Mouse (Mus musculus) thymus, postnatal 0 days (tissue): ENCODE results near the gene Zfp292. TPM values are rescaled to one million over a fixed set of nuclear protein-coding genes. Genes with fewer than 3 reads are reported as not detected.

Source experiments
- DNase-seq: peaks from one replicate; pipeline ENCODE4 v3.0.0-alpha.2; 2015; ENCODE audit warnings: low spot score
- polyA plus RNA-seq: library from polyadenylated mRNA; unstranded; fragments of >200 nt; fragmentation: Nextera tagmentation; extraction: Ambion mirVana; gene quantifications from 2 replicates; pipeline ENCODE4 v1.2.1, GENCODE M21; 2015

Zfp292 gene
- polyA plus RNA-seq, 1 experiment from 2014 or later: 20.7 TPM

GRCm38 (mm10) chr4:34883366-34884029 is 738 bp upstream of the Zfp292 start:
- DNase-seq: no peak

DNA sequence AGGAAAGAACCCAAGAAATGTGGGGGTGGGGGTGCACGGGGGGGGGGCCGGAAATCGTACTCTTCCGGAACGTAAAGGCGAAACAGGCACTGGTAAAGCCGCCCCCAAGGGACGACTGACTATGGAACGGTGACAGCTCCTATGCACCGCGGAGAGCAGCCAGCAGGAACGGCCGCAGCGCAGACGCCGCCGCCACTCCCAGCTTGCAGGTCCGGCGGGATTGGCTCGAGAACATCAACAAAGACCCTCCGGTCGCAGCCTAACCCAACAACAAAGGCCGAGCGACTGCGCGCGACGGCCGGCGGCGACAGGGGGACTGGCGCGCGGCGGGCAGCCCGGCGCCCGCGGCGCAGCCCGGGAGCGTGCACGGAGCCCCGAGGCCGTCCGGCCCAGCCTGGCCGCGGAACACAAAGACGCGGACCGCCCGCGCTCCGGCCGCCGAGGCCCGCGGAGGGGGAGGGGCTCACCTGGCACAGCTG is 430 bp downstream of the Zfp292 start:
- peak; percentile 61 for DNase-seq

DNA sequence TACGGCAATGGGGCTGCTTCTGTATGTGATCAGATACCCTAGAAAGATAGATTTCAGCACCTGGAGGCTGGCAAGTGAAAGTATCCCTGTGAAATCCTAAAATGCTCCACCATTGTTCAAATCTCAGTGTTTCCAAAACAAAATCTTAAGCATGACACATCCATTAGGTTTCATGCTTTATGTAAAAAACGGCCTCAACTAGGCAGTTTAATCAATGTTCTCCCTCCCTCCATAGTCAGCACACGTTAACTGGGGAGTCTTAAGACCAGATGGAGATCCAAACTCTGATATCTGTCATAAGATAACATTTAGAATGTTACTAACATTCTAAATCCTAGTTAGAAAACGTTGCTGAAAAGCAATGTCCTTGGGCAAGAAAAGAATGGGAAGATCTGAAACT is 909 bp downstream of the Zfp292 start:
- DNase-seq: no peak

- DNase-seq: no peak
These were observed 1.7 kb downstream of the Zfp292 start for GRCm38 (mm10) chr4:34880921-34881650.

GRCm38 (mm10) chr4:34874234-34874633 is 8.5 kb downstream of the Zfp292 start:
- no peak for DNase-seq

- no peak for DNase-seq
These were observed 9.8 kb downstream of the Zfp292 start for GRCm38 (mm10) chr4:34872896-34873495.

- no peak for DNase-seq
These were observed 12.9 kb downstream of the Zfp292 start for GRCm38 (mm10) chr4:34869813-34870212.

GRCm38 (mm10) chr4:34861438-34861837 is 21.3 kb downstream of the Zfp292 start:
- DNase-seq: no peak

DNA sequence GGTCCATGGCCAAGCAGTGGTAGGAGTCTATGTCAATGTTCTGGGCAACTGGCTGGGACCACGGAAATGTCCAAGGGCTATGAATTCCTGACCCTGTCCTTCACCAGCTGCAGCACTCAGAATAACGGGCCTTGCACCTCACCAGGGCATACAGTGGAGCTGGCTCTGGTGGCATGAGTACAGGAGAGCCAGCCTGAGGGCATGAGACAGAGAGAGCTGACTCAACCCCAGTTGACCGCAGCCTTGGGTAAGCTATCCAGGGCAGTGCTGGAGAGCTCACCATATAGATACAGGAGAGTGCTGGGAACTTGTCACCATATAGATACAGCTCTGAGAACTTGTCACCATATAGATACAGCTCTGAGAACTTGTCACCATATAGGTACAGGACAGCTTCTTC is 23.3 kb downstream of the Zfp292 start:
- no peak for DNase-seq

- no peak for DNase-seq
These were observed 23.9 kb downstream of the Zfp292 start for GRCm38 (mm10) chr4:34858903-34859302.

- no peak for DNase-seq
These were observed 26.8 kb downstream of the Zfp292 start for GRCm38 (mm10) chr4:34855966-34856365.

- no peak for DNase-seq
These were observed 30.7 kb downstream of the Zfp292 start for GRCm38 (mm10) chr4:34852051-34852450.

DNA sequence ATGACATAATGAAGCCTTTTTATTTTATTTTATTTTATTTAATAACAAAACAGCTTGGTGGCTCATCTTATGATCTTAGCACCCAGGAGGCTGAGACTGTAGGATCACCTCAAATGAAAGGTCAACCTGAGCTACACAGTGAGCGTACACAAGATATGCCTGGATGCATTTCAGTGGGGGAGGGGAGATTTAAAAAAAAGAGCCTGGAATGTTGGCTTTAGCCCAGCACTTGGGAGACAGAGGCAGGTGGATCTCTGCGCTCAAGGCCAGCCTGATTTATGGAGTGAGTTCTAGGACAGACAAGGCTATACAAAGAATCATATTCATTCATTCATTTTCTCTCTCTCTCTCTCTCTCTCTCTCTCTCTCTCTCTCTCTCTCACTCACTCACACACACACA is 32.6 kb downstream of the Zfp292 start:
- DNase-seq: no peak

DNA sequence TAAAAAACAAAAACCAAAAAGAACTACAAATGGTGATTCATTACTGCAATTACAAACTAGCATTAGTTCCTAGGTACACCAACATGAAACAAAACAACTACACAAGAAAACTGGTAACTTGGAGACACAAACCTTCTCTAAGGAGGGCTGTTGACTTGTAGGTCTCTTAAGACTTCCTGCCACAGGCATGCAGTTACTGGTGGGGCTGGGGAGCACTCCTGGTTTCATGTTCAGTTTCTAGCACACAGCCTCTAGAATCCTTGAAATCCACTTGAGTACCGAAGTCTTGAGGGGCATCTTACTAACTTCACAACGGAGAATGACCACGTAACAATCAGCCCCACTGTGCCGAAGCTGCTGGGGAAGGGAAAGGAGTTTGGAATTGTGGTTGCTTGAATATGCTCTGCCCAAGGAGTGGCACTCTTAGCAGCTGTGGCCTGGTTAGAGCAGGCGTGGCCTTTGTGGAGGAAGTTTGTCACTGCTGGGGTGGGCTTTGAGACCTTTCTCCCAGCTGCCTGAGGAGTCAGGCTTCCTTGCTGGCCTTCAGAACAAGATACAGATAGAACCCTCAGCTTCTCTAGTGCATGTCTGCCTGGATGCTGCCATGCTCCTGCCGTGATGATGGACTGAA is 35.0 kb downstream of the Zfp292 start:
- DNase-seq: peak; percentile 78

DNA sequence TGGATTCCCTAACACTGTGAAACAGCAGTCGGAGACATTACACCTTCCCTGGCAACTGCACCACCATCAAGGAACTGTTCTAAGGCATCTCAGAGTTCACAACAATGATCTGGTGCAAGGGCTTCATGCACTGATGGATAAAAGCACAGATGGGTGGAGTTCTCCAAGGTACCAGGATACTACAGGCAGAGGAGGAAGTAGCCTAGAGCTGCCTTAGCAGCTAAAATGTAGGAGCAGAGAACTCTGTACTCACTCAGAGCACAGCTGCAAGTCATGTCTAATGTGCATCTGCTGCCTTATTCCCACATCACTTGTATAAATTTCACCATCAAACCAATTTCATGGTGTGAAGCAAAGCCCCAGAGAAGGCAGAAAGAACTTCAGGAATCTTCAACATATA is 38.9 kb downstream of the Zfp292 start:
- no peak for DNase-seq

DNA sequence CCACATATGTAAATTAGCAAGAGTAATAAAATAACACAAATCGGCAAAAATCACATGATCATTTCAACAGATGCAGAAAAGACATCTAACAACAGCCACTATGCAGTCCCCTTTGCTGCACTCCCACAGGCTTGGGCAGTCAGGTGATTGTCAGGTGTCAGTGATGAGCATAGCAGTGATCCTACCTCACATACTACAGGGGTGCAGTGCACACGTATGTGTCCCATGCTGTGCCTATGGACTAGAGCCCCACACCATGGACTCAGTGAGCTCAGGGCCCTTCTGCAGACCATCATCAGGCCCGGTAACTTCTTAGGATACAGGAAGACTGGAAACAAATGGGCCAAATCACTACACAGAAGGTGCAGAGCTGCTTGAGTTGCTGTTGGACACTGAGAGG is 39.9 kb downstream of the Zfp292 start:
- DNase-seq: no peak

DNA sequence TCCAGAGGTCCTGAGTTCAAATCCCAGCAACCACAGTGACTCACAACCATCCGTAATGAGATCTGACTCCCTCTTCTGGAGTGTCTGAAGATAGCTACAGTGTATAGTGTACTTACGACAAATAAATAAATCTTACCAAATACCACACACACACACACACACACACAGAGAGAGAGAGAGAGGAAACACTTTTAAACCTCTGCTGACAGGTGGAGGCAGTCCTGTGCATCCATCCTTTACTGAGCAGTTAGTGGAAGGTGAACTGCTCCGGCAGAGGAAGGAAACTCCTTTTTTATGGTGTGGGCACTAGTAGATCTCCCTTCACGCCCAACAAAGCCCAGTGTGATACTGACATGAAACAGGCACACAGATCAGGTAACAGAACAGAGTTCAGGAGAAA is 51.3 kb downstream of the Zfp292 start:
- DNase-seq: no peak

DNA sequence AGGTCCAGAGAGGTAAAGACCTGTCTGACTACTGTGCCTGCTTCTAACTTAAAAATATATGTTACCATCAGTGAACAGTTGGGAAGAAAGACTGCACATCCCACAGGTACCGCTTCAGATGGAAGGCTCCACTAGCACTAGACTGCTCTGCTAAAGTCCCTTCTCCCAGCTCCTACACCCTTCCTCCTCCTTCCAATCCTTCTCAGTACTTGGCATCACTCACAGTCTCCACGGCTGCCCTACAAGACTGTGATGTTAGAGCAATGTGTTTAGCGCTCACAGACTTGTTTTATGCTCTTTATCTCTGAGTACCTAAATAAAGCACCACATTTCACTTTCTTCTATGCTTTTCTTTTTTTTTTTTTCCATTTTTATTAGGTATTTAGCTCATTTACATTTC is 53.3 kb downstream of the Zfp292 start:
- DNase-seq: no peak

DNA sequence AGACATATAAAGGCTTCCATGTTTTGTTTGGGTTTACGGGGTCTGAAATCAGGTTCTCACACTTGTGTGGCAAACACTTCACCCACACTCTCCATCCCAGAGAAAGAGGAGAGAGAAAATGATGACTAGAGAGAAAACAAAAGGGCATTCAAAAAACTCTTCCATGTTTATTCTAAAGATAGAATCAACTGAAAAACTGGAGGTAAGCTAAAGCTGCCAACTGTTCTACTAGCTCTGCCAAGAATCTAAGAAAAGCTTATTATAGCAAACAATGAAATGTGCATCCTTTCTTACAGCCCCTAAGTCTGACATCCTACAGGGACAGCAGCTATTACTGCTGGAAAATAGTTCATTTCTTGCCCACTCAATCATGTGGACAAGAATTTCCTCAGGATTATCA is 58.9 kb downstream of the Zfp292 start:
- no peak for DNase-seq

DNA sequence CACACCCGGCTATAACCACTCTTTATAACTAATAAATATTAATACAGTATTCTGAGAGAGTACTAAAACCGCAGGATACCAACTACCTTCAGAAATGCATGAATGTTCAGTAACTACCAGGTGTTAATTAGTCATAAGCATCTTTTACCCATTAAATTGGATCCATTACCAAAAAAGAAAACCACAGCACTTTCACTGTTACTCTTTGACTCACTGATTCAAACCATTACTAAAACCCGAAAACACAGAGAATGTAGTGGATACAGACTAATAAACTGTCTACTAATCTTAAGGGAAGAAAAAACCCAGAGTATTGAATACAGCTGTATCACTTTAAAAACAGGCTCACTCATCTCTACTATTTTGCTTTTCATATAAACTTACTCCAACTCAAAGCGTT is 62.9 kb downstream of the Zfp292 start:
- DNase-seq: no peak

GRCm38 (mm10) chr4:34801166-34802034 is 81.4 kb downstream of the Zfp292 start:
- DNase-seq: no peak
